Mouse (Mus musculus): Measurements from ENCODE around the gene Dnajb1.

- no peak for TF ChIP-seq CTCF (IDR thresholded peaks at IDR 0.05; ENCODE audit: borderline replicate concordance, insufficient read depth, low read length)
- no peak for TF ChIP-seq POLR2A (IDR thresholded peaks at IDR 0.05; ENCODE audit: low read depth, low read length)
Observed at GRCm38 (mm10) chr8:83598146-83598545, 9.8 kb upstream of the Dnajb1 start.

Data from embryonic fibroblast, embryonic 13.5 days (primary cell).